Mouse (Mus musculus): Measurements from ENCODE around the gene Plekhb1. TPM values are rescaled to one million over a fixed set of nuclear protein-coding genes. Genes with fewer than 3 reads are reported as not detected.

Plekhb1 gene
- polyA plus RNA-seq, 1 experiment from 2014 or later, result 3.2 TPM

- no peaks in the 10 kb centered on the region for H3K36me3 ChIP-seq (replicated peaks)
- peak within 1 kb of the TSS; percentile 98 for H3K4me3 ChIP-seq
- H3K4me1 ChIP-seq, result peaks cover 24% of the 10 kb centered on the region
- DNase-seq (ENCODE audit: extremely low spot score, low spot score), result peak; percentile 99
- H3K27me3 ChIP-seq (ENCODE audit: poor library complexity, severe bottlenecking), result peaks cover 12% of the 10 kb centered on the region
- H3K27ac ChIP-seq, result peak within 1 kb of the TSS; percentile 98
- under 1% methylated on average over 105 of the region's 105 CpGs for WGBS
- H3K9me3 ChIP-seq, result no peaks in the 10 kb centered on the region
These were observed 54.7 kb downstream of the Plekhb1 start, which contains the start of gene Rab6a for GRCm38 (mm10) chr7:100607214-100608129. Gene Rab6a (plus strand): TSS chr7:100607410.

GRCm38 (mm10) chr7:100600211-100600610 lies 62.0 kb downstream of the Plekhb1 start:
- WGBS, result 84% methylated on average over 5 of the region's 5 CpGs
- Histone ChIP-seq H3K4me3 (no peak overlapping the region), H3K27ac (no peak overlapping the region), H3K9me3 (no peaks in the 10 kb centered on the region), H3K36me3 (replicated peaks) (no peaks in the 10 kb centered on the region), H3K4me1 (no peaks in the 10 kb centered on the region), H3K27me3 (ENCODE audit: poor library complexity, severe bottlenecking) (peaks cover 8% of the 10 kb centered on the region)
- no peak for DNase-seq (ENCODE audit: extremely low spot score, low spot score)

GRCm38 (mm10) chr7:100593349-100593748 lies 68.9 kb downstream of the Plekhb1 start:
- peaks cover 9% of the 10 kb centered on the region; the same call in 1 of the 2 replicates for H3K4me1 ChIP-seq
- no peak overlapping the region for H3K4me3 ChIP-seq
- H3K36me3 ChIP-seq (replicated peaks), result no peaks in the 10 kb centered on the region
- DNase-seq (ENCODE audit: extremely low spot score, low spot score), result no peak
- no peaks in the 10 kb centered on the region for H3K9me3 ChIP-seq
- H3K27ac ChIP-seq, result no peak overlapping the region
- no peaks in the 10 kb centered on the region for H3K27me3 ChIP-seq (ENCODE audit: poor library complexity, severe bottlenecking)

Other genes with a start within 250 kb of the Plekhb1 start
- gene Ucp3, start 189.4 kb downstream of the Plekhb1 start, polyA plus RNA-seq (2016; fragmentation: Nextera tagmentation; extraction: Ambion mirVana), result not detected in 2 replicates
- 78.7 and 93.9 TPM in 2 replicates for gene Ucp2, start 169.1 kb downstream of the Plekhb1 start, polyA plus RNA-seq (2016; fragmentation: Nextera tagmentation; extraction: Ambion mirVana)
- 0.26 and 0.30 TPM in 2 replicates for gene Dnajb13, start 147.5 kb downstream of the Plekhb1 start, polyA plus RNA-seq (2016; fragmentation: Nextera tagmentation; extraction: Ambion mirVana)
- gene Coa4, start 125.3 kb downstream of the Plekhb1 start, polyA plus RNA-seq (2016; fragmentation: Nextera tagmentation; extraction: Ambion mirVana), result 20.4 and 20.6 TPM in 2 replicates
- 83.8 and 83.9 TPM in 2 replicates for gene Rab6a, start 55.0 kb downstream of the Plekhb1 start, polyA plus RNA-seq (2016; fragmentation: Nextera tagmentation; extraction: Ambion mirVana)
- 55.8 and 56.6 TPM in 2 replicates for gene Mrpl48, start 54.1 kb downstream of the Plekhb1 start, polyA plus RNA-seq (2016; fragmentation: Nextera tagmentation; extraction: Ambion mirVana)
- 30.2 and 35.8 TPM in 2 replicates for gene Fam168a, start 44.2 kb upstream of the Plekhb1 start, polyA plus RNA-seq (2016; fragmentation: Nextera tagmentation; extraction: Ambion mirVana)
- gene Relt, start 201.0 kb upstream of the Plekhb1 start, polyA plus RNA-seq (2016; fragmentation: Nextera tagmentation; extraction: Ambion mirVana), result 5.0 and 5.7 TPM in 2 replicates